Mouse (Mus musculus) ES-CJ7 (cell line): Measurements from ENCODE around the gene Nap1l1.
A peak's percentile ranks its signal among the peaks of the same experiment; 100 is the strongest.
"Not testable (repeated sequence)": the region's sequence is repeated elsewhere in the genome, so short reads cannot be mapped to it uniquely, and the experiment has no call there.

Experiments
- DNase-seq: peaks from one replicate; pipeline ENCODE4 v3.0.0; 2011; ENCODE audit warnings: low read depth, low spot score

The Nap1l1 gene

GRCm38 (mm10) chr10:111472686-111473510 lies at the start of gene Nap1l1:
Gene Nap1l1 (plus strand): TSS chr10:111473223.
- peak; percentile 96 for DNase-seq

GRCm38 (mm10) chr10:111426491-111426890 lies 46.5 kb upstream of the Nap1l1 start:
- no peak for DNase-seq

- peak; percentile 90 for DNase-seq
Observed at GRCm38 (mm10) chr10:111433502-111433901, 39.5 kb upstream of the Nap1l1 start.

GRCm38 (mm10) chr10:111441034-111441440 lies 32.0 kb upstream of the Nap1l1 start:
- no peak for DNase-seq

- DNase-seq: no peak
Observed at GRCm38 (mm10) chr10:111444199-111444598, 28.8 kb upstream of the Nap1l1 start.

- no peak for DNase-seq
Observed at GRCm38 (mm10) chr10:111445939-111446671, 26.9 kb upstream of the Nap1l1 start.

- DNase-seq: not testable (repeated sequence)
Observed at GRCm38 (mm10) chr10:111446672-111447008, 26.4 kb upstream of the Nap1l1 start.

- peak; percentile 28 for DNase-seq
Observed at GRCm38 (mm10) chr10:111449662-111450061, 23.4 kb upstream of the Nap1l1 start.

- no peak for DNase-seq
Observed at GRCm38 (mm10) chr10:111451683-111452322, 21.2 kb upstream of the Nap1l1 start.

- no peak for DNase-seq
Observed at GRCm38 (mm10) chr10:111452426-111452825, 20.6 kb upstream of the Nap1l1 start.

- DNase-seq: no peak
Observed at GRCm38 (mm10) chr10:111454698-111455308, 18.2 kb upstream of the Nap1l1 start.

- DNase-seq: no peak
Observed at GRCm38 (mm10) chr10:111458088-111458487, 14.9 kb upstream of the Nap1l1 start.

- no peak for DNase-seq
Observed at GRCm38 (mm10) chr10:111459040-111459439, 14.0 kb upstream of the Nap1l1 start.

GRCm38 (mm10) chr10:111459874-111460273 lies 13.1 kb upstream of the Nap1l1 start:
- no peak for DNase-seq

GRCm38 (mm10) chr10:111460381-111460780 lies 12.6 kb upstream of the Nap1l1 start:
- no peak for DNase-seq

GRCm38 (mm10) chr10:111464833-111465232 lies 8.2 kb upstream of the Nap1l1 start:
- DNase-seq: no peak

- no peak for DNase-seq
Observed at GRCm38 (mm10) chr10:111465409-111465808, 7.6 kb upstream of the Nap1l1 start.

- DNase-seq: no peak
Observed at GRCm38 (mm10) chr10:111471166-111471565, 1.9 kb upstream of the Nap1l1 start.

GRCm38 (mm10) chr10:111473511-111474371 lies 718 bp downstream of the Nap1l1 start:
- DNase-seq: peak; percentile 51

GRCm38 (mm10) chr10:111476301-111476700 lies 3.3 kb downstream of the Nap1l1 start:
- no peak for DNase-seq

- DNase-seq: no peak
Observed at GRCm38 (mm10) chr10:111476989-111477510, 4.0 kb downstream of the Nap1l1 start.
